Mouse (Mus musculus): ENCODE measurements around the gene Gm38392. TPM values are rescaled to one million over a fixed set of nuclear protein-coding genes. Genes with fewer than 3 reads are reported as not detected.

Gene Gm38392
- polyA plus RNA-seq, 1 experiment from 2014 or later, result not detected

GRCm38 (mm10) chr3:88235216-88235615 is 51.8 kb downstream of the Gm38392 start:
- DNase-seq, result peak; percentile 47
- no peak overlapping the region for H3K4me3 ChIP-seq (ENCODE audit: low read depth, low read length)
- no peaks in the 10 kb centered on the region for H3K9me3 ChIP-seq (ENCODE audit: low read depth, low read length)
- 9% methylated on average over 3 of the region's 3 CpGs for WGBS
- peaks cover 48% of the 10 kb centered on the region for H3K27me3 ChIP-seq (ENCODE audit: insufficient read depth, low read length)
- ATAC-seq (ENCODE audit: insufficient read depth), result no peak
- H3K27ac ChIP-seq (ENCODE audit: low read depth), result no peak overlapping the region
- H3K4me2 ChIP-seq, result no peak overlapping the region
- H3K36me3 ChIP-seq (ENCODE audit: insufficient read depth), result no peaks in the 10 kb centered on the region
- H3K9ac ChIP-seq, result no peak overlapping the region
- H3K4me1 ChIP-seq (ENCODE audit: insufficient read depth), result no peaks in the 10 kb centered on the region
- TF ChIP-seq CTCF (IDR thresholded peaks at IDR 0.05; ENCODE audit: low read depth), result peak; percentile 65

GRCm38 (mm10) chr3:88234041-88234440 is 53.0 kb downstream of the Gm38392 start:
- TF ChIP-seq CTCF (IDR thresholded peaks at IDR 0.05; ENCODE audit: low read depth), result no peak
- Histone ChIP-seq H3K9me3 (ENCODE audit: low read depth, low read length) (no peaks in the 10 kb centered on the region), H3K36me3 (ENCODE audit: insufficient read depth) (no peaks in the 10 kb centered on the region), H3K27me3 (ENCODE audit: insufficient read depth, low read length) (peaks cover 36% of the 10 kb centered on the region), H3K4me1 (ENCODE audit: insufficient read depth) (no peaks in the 10 kb centered on the region), H3K4me3 (ENCODE audit: low read depth, low read length) (no peak overlapping the region), H3K4me2 (no peak overlapping the region), H3K27ac (ENCODE audit: low read depth) (no peak overlapping the region), H3K9ac (no peak overlapping the region)
- WGBS, result 41% methylated on average over 8 of the region's 8 CpGs
- DNase-seq (no peak), ATAC-seq (ENCODE audit: insufficient read depth) (no peak)

DNA sequence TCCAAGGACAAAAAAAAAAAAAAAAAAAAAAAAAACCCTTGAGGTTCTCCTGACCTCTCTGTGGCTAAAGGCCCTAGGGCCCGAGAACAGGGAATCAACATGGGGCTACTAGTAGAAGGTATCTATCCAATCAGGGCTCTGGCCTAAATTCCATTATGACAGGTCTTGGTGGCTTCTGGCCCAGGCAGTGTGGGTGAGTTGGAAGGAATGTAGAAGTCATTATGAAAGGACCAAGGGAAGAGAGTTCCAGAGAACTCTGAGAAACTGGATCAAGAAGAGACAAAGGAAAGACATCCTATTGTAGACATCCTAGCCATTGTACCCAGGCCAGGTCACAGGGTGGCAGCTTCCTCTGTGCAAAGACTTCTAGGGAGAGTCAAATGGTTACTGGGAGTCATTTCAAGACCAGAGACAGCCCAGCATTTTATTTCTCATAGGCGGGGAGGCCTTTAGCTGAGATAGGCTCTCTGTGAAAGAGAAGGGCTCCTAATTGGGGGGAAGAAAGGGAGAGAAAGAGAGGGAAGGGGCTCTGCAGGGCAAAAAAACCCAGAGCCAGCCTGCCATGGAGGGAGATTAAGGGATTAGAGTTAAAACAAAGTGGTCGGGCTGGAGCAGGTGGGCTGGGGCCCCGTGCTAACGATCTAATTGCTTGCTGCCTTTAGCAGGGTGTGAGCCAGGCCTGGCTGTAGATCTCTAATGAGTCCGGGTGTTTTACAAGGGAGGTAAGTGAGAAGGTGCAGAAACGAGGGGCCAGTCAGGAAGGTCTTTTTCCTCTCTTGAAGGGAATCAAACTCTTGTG is 54.0 kb downstream of the Gm38392 start:
- Histone ChIP-seq H3K27me3 (ENCODE audit: insufficient read depth, low read length) (peaks cover 27% of the 10 kb centered on the region), H3K27ac (ENCODE audit: low read depth) (no peak overlapping the region), H3K9ac (no peak overlapping the region), H3K4me1 (ENCODE audit: insufficient read depth) (no peaks in the 10 kb centered on the region), H3K36me3 (ENCODE audit: insufficient read depth) (no peaks in the 10 kb centered on the region), H3K4me2 (no peak overlapping the region), H3K9me3 (ENCODE audit: low read depth, low read length) (no peaks in the 10 kb centered on the region), H3K4me3 (ENCODE audit: low read depth, low read length) (no peak overlapping the region)
- ATAC-seq (ENCODE audit: insufficient read depth), result no peak
- 29% methylated on average over 7 of the region's 7 CpGs for WGBS
- DNase-seq, result no peak
- TF ChIP-seq CTCF (IDR thresholded peaks at IDR 0.05; ENCODE audit: low read depth), result no peak

DNA sequence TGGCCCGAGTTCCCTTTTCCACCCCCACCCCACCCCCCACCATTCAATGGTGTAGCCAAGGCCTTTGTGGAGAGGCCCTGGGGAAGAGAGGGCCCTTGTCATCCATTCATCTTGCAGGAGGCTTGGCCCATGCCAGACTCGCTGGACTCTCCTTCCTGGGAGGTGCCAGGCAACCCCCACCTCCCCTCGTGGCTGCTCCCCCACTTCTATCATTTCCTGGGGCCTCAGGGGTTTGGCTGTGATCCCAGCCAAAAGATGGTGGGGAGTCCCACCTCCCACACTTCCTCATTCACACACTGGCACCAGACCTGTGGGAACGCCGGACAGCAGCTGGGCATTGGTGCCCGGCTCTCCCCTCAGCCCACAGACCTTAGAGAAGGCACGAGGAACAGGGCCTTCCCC is 54.7 kb downstream of the Gm38392 start:
- H3K9ac ChIP-seq, result no peak overlapping the region
- H3K4me1 ChIP-seq (ENCODE audit: insufficient read depth), result no peaks in the 10 kb centered on the region
- H3K27ac ChIP-seq (ENCODE audit: low read depth), result no peak overlapping the region
- DNase-seq, result no peak
- no peak for TF ChIP-seq CTCF (IDR thresholded peaks at IDR 0.05; ENCODE audit: low read depth)
- H3K9me3 ChIP-seq (ENCODE audit: low read depth, low read length), result no peaks in the 10 kb centered on the region
- no peak for ATAC-seq (ENCODE audit: insufficient read depth)
- H3K4me3 ChIP-seq (ENCODE audit: low read depth, low read length), result no peak overlapping the region
- H3K27me3 ChIP-seq (ENCODE audit: insufficient read depth, low read length), result peaks cover 19% of the 10 kb centered on the region
- WGBS, result 49% methylated on average over 7 of the region's 7 CpGs
- no peak overlapping the region for H3K4me2 ChIP-seq
- no peaks in the 10 kb centered on the region for H3K36me3 ChIP-seq (ENCODE audit: insufficient read depth)

DNA sequence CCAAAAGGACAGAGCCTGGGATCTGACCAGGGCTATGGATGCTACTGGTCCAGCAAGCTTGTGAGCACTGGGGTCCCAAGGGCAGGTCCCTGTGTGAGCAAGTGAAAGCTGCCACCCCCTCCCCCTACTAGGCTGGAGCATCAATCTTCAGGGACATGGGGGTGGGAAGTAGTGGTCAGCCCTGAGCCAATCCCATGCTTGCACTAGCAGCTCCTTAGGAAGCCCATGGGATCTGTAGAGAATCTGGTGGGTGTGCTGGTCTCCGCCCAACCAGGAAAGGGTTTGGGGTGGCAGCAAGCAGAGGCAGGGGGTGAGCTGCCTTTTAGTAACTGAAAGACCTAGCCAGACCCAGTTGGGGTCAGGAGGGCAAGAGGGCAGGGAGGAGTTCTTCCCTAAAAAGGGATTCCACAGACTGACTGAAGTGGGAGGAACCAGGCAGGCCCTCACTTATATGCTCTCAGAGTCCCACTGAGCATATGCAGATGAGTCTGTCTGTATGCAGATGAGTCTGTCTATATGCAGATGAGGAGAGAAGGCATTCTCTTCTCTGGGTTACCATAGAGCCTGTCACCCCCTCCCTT is 55.9 kb downstream of the Gm38392 start:
- WGBS, result 53% methylated on average over 1 of the region's 1 CpGs
- Histone ChIP-seq H3K9me3 (ENCODE audit: low read depth, low read length) (no peaks in the 10 kb centered on the region), H3K4me2 (no peak overlapping the region), H3K27ac (ENCODE audit: low read depth) (no peak overlapping the region), H3K4me1 (ENCODE audit: insufficient read depth) (no peaks in the 10 kb centered on the region), H3K36me3 (ENCODE audit: insufficient read depth) (no peaks in the 10 kb centered on the region), H3K9ac (no peak overlapping the region), H3K4me3 (ENCODE audit: low read depth, low read length) (no peak overlapping the region), H3K27me3 (ENCODE audit: insufficient read depth, low read length) (peaks cover 14% of the 10 kb centered on the region)
- DNase-seq, result no peak
- ATAC-seq (ENCODE audit: insufficient read depth), result no peak
- no peak for TF ChIP-seq CTCF (IDR thresholded peaks at IDR 0.05; ENCODE audit: low read depth)

DNA sequence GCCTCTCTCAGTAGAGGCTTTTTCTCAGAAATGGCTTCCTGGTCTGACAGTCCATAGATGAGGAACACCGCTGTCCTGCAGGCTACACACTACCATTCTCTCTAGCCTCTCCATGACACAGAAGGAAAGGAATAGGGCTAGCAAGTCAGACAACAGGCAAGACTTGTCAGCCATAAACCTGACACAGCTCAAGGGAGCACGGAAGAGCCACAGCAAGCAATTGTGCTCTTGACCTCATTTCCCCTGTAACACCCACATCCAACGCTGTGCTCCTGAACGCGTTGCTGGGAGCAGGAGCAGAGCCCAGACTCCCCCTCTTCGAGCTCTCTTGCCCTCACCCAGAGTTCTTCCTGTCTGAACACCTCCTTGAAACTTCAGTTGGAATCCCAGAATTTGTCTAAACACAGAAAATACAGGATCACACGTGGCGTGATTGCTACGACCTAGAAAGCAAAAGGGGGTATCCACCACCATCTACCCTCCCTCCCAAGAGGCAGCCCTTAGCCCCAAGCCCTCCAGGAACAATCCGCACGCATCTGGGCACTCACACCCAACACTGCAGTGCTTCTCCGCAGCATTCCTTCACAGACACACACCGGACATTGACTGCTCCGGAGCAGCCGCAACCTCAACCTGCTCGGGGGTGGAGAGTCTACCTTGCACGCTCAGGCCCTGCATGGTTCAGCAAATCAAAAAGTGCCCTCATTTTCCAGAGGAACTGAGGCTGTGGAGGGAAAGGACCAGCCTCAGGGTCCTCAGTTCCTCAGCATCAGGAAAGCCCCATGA is 56.6 kb downstream of the Gm38392 start:
- 30% methylated on average over 17 of the region's 17 CpGs for WGBS

GRCm38 (mm10) chr3:88229526-88229925 is 57.5 kb downstream of the Gm38392 start:
- Histone ChIP-seq H3K27ac (ENCODE audit: low read depth) (no peak overlapping the region), H3K4me2 (no peak overlapping the region), H3K9ac (no peak overlapping the region), H3K9me3 (ENCODE audit: low read depth, low read length) (no peaks in the 10 kb centered on the region), H3K27me3 (ENCODE audit: insufficient read depth, low read length) (peaks cover 10% of the 10 kb centered on the region), H3K4me1 (ENCODE audit: insufficient read depth) (no peaks in the 10 kb centered on the region), H3K36me3 (ENCODE audit: insufficient read depth) (no peaks in the 10 kb centered on the region), H3K4me3 (ENCODE audit: low read depth, low read length) (no peak overlapping the region)
- no peak for ATAC-seq (ENCODE audit: insufficient read depth)
- WGBS, result 79% methylated on average over 6 of the region's 6 CpGs
- no peak for TF ChIP-seq CTCF (IDR thresholded peaks at IDR 0.05; ENCODE audit: low read depth)
- DNase-seq, result no peak

More for the DNA sequence above, 56.6 kb downstream of the Gm38392 start:
- H3K27ac ChIP-seq (ENCODE audit: low read depth), result no peak overlapping the region
- peaks cover 14% of the 10 kb centered on the region for H3K27me3 ChIP-seq (ENCODE audit: insufficient read depth, low read length)
- no peaks in the 10 kb centered on the region for H3K9me3 ChIP-seq (ENCODE audit: low read depth, low read length)
- no peak overlapping the region for H3K4me3 ChIP-seq (ENCODE audit: low read depth, low read length)
- H3K4me2 ChIP-seq, result no peak overlapping the region
- no peak overlapping the region for H3K9ac ChIP-seq
- DNase-seq (no peak), ATAC-seq (ENCODE audit: insufficient read depth) (no peak)
- no peaks in the 10 kb centered on the region for H3K4me1 ChIP-seq (ENCODE audit: insufficient read depth)
- no peak for TF ChIP-seq CTCF (IDR thresholded peaks at IDR 0.05; ENCODE audit: low read depth)
- H3K36me3 ChIP-seq (ENCODE audit: insufficient read depth), result no peaks in the 10 kb centered on the region

Measured in lung, embryonic 14.5 days (tissue).